Mouse (Mus musculus) heart, adult 8-10 months (tissue): ENCODE measurements around the gene Nfe2l3. TPM values are rescaled to one million over a fixed set of nuclear protein-coding genes. Genes with fewer than 3 reads are reported as not detected.
"Not testable (repeated sequence)": the region's sequence is repeated elsewhere in the genome, so short reads cannot be mapped to it uniquely, and the experiment has no call there.

ENCODE experiments used
- DNase-seq: peaks from one replicate; pipeline ENCODE4 v3.0.0; 2022; ENCODE audit warnings: low spot score
- total RNA-seq, 4 experiments: library from RNA; stranded (reverse); gene quantifications; 2 replicates each; pipeline ENCODE4 v1.2.4; 2022

The Nfe2l3 gene
- total RNA-seq, 4 experiments from 2014 or later: 0.28 to 0.35 TPM; not detected in 2

DNA sequence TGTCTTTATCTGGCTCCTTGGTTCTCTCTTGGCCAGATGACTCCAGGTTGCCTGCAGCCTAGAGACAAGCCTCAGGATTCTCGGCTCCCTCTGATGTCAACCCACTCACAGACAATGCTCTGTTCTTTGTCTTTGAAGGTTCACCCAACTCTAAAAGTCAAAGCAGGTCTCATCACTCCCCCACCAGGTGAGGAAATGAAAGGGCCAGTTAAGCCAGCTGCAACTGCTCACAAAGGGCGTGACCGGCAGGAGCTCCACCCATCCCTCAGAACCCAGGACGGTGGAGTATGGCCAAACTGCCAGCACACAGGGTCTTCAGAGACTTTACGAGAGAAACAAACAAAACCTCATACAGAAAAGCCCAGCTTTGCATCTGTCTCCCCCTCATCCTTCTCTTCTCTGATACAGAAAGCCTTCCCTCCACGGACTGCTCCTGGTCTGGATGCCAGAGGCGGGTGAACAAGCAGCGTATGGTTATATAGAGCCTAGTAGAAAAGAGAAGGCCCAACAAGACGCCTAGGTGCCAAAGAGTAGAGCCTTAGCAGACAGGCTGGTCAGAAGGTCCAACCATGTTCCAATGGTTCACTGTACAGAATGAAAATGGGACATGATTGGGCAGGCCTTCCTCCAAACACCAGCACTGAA, 9.8 kb downstream of the Nfe2l3 start:
- no peak for DNase-seq

DNA sequence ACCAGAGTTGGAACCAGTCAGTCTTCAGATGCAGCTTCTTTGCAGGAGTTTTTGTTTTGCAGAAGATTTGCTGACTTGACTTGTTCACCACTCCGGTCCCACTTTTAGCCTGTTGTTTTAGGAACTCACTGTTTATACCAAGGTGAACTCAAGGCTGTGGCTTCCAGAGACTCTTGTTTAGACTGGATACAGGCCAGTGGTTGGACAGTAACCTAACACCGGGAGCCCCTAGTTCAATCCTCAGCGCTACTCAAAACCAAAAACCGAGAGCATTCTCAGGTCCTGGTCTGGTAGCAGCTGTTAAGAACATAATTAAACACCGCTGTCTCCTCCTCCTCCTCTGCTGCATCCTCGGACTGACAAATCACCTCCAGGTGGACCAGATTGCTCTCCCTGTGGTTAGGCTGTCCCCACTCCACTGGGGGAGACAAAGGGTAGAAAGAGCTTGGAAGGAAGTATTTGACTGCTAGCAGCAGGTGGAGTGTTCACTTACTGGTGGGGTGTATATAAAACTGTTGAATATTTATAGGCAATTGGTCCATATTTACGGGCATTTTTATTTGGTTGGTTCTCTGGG, 20.5 kb downstream of the Nfe2l3 start:
- no peak for DNase-seq

DNA sequence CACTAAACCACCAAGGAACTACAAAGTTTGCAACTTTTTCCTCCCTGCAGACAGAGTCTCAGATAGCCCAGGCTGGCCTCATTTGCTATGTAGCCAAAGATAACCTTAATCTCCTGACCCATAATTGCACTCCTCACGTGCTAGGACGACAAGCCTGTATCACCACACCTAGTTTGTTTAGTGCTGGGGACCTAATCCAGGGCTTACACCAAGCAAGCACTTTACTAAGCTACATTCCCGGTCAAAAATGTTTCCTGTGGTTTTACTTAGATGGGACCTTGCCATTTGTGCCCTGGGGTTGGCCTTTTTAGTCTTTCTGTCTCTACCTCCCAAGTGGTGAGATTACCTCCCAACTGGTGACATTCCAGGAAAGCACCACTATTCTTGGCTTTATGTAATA, 22.5 kb downstream of the Nfe2l3 start:
- no peak for DNase-seq

DNA sequence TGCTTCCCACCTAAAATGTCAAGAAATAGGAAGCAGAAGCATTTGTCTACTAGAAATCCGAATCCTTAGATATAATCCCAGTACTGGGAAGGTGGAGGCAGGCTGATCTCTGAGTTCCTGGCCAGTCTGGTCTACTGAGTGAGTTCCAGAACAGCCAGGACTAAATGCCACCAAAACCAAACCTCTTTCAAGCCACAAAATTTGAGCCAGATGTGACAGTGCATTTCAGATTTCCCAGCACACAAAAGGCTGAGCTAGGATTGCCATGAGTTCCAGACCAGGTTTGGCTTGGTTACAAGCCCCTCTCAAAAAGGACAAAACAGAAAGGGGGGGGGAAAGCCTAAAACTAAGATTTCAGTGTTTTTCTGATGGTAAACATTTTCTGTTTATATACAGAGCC, 23.7 kb downstream of the Nfe2l3 start:
- DNase-seq: no peak

DNA sequence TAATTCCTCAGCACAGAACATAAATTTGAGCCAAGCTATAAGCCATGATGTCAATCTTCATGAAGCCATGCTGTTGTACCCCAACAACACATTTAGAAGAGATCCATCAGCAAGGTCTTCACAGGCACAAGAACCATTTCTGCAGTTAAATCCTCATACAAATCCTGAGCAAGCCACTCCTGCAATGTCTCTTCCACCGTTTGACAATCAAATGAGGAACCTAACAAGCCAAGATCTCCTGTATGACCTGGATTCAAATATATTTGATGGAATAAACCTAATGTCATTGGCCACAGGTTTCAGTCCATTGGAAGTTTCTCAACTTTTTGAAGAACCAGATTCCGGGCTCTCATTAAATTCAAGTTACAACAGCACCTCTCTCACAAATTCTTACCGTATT, 24.8 kb downstream of the Nfe2l3 start:
- no peak for DNase-seq

DNA sequence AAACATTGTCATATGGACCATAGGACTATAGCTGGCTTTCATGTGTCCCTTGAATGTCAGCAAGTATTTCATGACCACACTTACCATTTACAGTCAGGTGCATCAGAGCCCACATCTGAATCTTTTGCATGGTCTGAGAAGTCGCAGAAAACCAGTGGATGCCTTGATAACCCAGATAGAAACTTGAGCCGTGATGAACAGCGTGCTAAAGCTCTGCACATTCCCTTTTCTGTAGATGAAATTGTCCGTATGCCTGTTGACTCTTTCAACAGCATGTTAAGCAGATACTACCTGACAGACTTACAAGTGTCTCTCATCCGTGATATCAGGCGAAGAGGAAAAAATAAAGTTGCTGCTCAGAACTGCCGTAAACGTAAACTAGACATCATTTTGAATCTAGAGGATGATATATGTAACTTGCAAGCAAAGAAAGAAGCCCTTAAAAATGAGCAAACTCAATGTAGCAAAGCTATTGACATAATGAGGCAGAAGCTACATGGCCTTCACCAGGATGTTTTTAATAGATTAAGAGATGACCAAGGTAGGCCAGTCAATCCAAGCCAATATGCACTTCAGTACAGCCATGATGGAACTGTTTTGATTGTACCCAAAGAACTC, 25.4 kb downstream of the Nfe2l3 start:
- DNase-seq: no peak

DNA sequence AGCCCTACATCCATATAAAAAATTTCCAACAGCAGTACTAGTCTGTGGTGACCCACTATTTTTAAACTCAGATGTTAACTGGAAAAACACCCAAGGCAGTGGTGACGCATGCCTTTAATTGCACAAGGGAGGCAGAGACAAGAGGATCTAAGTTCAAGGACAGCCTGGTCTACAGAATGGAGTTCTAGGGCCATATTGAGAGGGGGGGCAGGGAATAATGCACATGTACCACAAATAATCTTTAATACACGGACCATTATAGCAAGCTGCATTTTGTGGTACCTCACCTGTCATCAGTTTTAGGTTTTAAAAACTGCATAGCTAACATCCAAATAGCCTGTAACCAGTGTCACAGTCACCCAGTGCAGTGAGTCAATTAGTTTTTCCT, 26.4 kb downstream of the Nfe2l3 start:
- no peak for DNase-seq

DNA sequence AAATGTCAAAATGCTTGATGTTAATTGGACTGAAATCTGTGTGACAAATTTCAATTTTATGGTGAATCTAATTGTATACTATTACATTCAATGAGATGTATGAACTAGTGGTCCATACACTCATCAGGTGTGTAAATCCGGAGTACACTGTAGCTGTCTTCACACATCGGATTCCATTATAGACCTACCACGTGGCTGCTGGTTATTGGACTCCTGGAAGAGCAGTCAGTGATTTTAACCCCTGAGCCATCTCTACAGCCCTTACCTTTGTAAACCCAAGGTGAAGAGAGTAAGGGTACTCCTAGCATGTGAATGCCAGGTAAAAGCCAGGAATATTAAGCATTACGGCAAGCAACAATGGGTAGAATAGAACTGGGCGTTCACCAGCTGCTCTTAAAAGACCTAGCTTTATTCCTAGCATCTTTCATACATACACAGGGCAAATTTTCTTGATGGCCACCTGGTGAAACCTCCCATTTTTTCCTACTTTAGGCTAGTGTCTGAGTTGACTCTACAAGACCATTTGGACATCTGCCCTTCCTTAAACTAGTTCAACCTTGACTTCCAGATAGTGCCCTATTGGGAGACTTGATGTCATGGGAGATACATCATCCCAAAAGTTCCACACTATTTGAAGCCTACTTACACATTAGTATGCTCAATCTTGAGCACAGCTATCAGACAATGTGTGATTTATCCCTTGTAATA, 27.0 kb downstream of the Nfe2l3 start:
- no peak for DNase-seq

DNA sequence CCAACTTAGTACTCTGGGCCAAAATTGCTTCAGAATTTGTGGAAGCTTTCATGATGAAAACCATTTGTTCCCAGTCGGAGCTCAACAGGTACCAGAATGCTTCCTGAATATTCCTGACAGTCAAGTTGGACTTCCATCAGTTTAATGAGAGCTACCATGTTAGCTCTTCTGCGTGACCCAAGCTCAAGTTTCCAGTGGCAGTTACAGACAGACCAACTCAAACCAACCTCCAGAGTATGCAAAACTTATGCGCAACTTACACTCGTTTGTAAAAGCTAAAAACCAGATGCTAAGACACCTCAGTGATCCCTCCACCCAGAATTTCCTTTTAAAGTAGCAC, 27.5 kb downstream of the Nfe2l3 start:
- DNase-seq: no peak

DNA sequence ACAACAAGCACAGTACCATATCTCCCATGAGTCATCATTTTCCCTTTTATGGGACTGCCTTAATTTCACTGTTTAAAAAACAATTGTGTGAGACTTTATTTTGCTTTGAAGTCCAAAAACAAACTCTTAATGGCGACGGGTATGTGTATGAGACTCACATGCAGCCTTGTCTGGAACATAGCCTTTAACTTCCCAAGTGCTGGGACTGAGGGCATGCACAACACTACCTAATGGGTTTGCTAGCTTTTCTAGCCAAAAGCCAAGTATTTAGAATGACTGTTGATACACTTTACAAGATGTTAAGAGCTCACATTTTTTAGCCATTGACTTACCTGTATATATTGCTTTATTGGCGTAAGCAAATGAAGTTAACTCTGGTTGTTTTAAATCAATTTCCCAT, 27.9 kb downstream of the Nfe2l3 start:
- DNase-seq: no peak

DNA sequence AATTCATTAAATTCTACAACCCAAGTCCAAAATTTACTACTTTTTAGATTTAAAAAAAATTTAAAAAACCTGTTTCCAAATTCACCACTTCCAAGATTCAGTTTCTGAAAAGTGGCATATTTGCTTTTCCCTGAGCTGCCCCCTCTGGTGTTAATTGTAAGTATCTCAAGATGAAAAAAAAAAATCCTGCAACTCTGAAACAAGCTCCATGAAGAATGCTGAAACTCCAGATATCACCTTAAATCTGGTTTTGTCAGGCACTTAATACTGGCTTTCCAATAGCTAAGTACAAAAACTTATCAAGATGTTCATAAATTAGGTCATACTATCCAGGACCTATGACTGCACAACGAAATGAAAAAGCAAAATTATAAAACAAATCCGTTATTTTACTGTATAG, 35.2 kb downstream of the Nfe2l3 start:
- DNase-seq: no peak

DNA sequence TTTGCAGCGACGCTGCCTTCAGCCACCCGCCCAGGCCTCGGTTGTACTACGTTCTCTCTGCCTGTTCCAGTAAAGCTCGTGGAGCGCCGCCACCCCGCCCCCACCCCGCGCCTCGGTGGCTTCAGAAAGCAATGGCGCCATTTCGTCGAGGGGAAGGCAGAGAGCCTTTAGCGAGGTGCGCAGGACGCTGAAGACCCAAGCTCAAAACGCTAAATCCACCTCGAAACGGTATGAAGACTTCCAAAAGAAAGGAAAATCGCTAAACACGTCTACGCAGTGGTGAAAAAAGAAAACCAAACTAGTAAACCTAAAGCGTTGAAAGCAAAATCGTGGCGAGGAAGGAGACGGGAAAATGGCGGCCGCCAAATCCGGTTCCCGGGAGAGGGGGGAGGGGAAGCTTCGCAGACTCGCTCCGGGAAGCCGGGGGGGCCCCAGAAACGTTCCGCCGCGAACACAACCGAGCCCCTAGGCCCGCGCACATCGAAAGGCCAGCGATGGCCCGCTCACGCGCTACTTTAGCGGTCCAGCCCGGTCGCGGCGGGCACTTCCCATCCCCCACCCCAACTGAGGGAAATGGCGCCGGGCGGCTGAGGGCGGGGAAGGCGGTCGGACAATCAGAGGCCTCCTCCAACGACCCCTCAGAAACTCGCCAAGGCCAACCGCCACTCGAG, 36.6 kb downstream of the Nfe2l3 start:
- peak; percentile 74 for DNase-seq

DNA sequence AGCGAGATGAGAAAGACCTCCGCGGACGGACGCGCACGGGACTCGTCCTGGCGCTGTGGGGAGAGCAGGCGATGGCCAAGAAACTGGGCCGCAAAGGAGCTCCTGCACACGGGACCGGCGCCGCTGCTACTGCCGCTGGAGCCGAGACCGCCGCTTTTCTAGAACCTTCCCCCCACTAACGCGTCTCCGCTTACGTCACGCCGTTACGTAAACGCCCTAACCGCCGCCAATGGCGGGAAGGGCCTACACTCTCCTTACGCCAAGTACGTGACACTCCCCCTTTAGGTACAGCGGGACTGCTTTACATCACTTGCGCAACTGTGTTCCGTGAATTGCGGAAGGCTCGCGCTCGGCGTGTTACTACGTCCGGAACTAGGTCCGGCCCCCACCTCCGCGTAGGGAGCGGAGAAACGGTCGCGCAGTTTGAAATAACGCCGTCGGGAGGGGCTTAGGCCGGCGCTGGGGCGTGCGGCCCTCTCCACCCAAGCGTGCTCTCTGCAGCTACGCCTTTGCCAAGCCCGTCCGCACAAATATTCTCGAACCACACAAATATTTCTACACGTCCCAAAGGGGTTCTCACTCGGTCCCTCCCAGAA, 37.3 kb downstream of the Nfe2l3 start, which contains the start of gene Hnrnpa2b1:
Gene Hnrnpa2b1, minus strand, starts transcription at position 180 of the 596 bp plus-strand sequence.
- peak; percentile 99 for DNase-seq

DNA sequence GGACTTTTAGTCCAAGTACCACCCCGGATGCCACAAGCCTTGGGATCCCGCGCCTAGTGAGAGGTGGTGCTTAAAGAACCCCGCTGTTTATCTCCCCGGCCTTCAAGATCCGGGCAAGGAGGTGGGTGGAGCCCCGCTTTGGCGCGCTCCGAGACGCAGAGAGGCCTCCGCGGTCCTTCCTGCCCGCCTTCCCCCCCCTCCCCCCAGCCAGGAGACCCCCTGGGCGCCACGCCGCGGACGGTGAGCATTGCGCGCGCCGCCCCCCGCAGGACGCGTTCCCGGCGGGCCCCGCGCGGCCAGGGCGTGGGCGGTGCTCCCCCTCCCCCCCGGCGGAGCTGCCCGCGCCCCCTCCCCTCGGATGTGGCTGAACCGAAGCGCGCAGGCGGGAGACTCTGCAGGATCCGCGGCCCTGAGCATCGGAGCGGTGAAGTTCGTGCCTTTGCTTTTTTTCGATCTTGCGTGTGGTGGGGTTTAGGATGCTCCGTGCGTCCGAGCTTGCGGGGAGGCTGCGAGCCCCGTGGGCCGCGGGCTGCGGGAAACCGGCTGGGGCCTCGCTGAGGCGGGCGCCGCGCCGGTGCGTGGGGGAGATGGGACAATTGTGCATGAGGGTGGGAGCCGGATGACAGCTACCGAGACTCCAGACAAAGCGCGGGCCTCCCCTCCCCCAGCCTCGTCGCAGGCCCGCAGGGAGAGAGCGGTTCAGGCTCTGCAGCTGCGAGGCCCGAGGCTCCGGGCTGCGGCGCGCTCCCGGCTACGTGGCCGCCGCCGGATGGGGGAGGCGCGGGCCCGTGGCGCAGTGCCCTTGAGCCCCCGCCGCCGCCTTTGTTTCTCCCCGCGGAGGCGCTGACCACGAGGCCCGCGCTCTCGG, 38.1 kb downstream of the Nfe2l3 start, which contains the start of gene Cbx3:
Gene Cbx3, plus strand, starts transcription at position 50 of the 868 bp plus-strand sequence.
- peak; percentile 53 for DNase-seq

DNA sequence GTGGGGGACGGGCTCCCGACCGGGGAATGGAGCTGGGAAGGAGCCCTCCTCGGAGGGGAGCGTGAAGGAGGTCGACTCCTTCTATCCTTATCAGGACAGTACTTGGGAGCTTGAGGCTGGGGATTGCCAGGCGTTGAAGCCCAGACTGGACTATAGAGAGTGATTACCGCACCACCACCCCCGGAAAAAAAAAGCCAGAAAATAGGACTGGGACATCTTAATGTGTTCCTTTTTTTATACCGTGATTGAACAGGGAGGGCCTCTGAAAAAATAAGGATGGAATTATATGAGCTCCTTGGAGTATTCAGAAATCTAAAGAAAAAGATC, 38.7 kb downstream of the Nfe2l3 start:
- no peak for DNase-seq

DNA sequence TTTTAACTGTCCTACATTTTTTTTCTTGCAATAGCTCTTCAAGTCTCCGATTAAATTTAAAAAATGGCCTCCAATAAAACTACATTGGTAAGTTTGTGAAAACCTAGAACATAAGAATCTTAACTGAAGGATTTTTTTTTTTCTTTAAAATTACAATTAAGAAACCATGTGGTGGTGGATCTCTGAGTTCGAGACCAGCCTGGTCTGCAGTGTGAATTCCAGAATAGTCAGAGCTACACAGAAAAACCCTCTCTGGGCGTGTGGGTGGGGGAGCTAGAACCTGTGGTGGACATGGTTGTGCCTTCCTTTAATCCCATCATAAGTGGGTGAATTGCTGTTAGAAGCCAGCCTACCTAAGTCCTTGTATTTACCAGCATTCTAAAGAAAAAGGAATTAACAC, 39.3 kb downstream of the Nfe2l3 start:
- DNase-seq: no peak

DNA sequence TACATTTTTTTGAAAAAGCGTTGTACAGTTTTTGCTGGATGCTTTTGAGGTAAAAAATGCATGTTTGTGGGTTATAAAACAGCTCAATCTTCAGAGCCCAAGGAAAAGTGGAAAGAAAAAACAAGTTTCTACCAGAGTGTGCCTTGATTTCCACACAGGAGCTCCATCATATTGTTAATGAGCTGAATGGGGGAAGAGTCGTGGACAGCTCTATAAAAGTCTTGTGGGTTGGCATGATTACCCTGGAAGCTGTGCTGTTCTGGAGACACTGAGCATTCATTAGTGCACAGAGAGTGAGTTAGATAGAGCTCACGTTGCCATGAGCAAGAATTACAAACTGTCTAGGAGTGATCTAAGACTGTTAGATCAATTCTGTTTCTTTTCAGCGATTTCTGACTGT, 39.7 kb downstream of the Nfe2l3 start:
- DNase-seq: no peak

DNA sequence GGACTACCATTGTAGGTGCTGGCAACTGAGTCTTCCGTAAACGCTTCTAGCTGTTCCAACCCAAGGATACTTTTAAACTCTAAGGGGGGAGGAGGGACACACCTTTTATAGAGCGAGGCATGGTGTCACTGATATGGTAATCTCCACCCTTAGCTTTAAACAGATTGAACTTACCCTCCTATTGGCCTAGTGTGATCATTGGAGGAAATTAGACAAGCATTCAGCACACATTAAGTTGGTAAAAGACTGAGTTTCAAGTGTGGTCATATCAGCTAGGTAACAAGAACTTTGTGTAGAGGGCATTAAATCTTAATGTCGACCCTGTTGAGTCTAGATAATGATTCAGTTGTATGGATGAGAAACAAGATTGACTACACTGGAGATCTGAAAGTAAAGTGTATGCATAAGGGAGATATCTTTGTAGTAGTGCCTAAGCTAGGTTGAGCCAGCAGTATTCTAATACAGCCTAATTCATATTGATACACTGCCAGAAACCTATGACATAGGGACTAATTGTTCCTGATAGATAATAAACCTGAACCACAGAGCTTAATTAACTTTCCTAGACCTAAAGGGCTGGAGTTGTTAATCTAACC, 46.8 kb downstream of the Nfe2l3 start:
- DNase-seq: no peak

DNA sequence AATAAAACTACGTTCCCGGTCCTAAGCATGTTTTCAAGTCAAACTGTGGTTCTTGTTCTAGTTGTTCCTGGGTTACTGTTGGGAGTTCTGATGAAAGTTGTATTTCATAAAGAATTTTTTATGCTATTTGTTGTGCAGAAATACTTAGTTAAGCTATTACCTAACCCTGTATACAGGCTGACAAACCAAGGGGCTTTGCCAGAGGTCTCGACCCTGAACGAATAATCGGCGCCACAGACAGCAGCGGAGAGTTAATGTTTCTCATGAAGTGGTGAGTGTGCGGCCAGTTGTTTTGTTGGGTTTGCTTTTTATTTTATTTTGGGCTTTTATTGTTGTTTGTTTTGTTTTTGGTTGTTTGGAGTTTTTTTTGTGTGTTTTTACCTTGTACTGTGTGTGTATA, 49.1 kb downstream of the Nfe2l3 start:
- DNase-seq: no peak

DNA sequence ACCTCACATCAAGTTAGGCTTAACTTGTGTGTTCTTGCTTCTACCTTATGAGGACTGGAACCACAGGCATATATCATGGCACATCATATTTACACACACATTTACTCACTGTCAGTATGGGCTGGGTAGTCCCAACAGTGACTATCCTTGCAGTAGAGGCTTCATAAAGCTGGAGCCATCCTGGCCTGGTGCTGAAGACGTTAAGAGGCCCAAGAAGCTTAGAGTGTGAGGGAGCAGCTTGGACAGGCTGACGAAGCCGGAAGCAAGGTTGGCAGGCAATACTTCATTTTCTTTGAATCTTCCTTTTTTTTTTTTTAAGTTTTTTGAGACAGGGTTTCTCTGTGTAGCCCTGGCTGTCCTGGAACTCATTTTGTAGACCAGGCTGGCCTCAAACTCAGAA, 51.4 kb downstream of the Nfe2l3 start:
- DNase-seq: no peak

DNA sequence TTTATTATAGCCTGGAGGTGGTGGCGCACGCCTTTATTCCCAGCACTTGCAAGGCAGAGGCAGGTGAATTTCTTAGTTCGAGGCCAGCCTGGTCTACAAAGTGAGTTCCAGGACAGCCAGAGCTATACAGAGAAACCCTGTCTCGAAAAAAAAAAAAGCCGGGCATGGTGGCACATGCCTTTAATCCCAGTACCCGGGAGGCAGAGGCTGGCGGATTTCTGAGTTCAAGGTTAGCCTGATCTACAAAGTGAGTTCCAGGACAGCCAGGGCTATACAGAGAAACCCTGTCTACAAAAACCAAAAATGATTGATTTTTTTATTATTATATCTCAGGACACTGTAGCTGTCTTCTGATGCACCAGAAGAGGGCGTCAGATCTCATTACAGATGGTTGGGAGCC, 52.1 kb downstream of the Nfe2l3 start:
- not testable (repeated sequence) for DNase-seq
